Mouse (Mus musculus) spleen, postnatal 0 days (tissue): ENCODE results near the gene Ptger1. TPM values are rescaled to one million over a fixed set of nuclear protein-coding genes. Genes with fewer than 3 reads are reported as not detected.

Source experiments
- polyA plus RNA-seq: library from polyadenylated mRNA; unstranded; fragments of >200 nt; fragmentation: Nextera tagmentation; extraction: Ambion mirVana; gene quantifications from 2 replicates; pipeline ENCODE4 v1.2.1, GENCODE M21; 2015

Gene Ptger1
- polyA plus RNA-seq = 1.9 and 2.5 TPM in 2 replicates

GRCm38 (mm10) chr8:83665969-83666865, at the start of gene Ptger1:
Ptger1 (plus strand) TSS chr8:83666678.

GRCm38 (mm10) chr8:83652030-83652743, 14.3 kb upstream of the Ptger1 start, which contains the start of gene Gipc1:
Gipc1 (plus strand) TSS chr8:83652677.

GRCm38 (mm10) chr8:83698661-83699453, 32.4 kb downstream of the Ptger1 start, which contains the start of gene Pkn1:
Pkn1 (minus strand) TSS chr8:83699179.

GRCm38 (mm10) chr8:83715031-83715690, 48.7 kb downstream of the Ptger1 start, which contains the start of gene Ddx39:
Ddx39 (plus strand) TSS chr8:83715177.

Other genes with a start within 250 kb of the Ptger1 start
- gene Scoc, start 208.3 kb upstream of the Ptger1 start, polyA plus RNA-seq = 84.7 and 96.6 TPM in 2 replicates
- gene Olfr370, start 130.9 kb upstream of the Ptger1 start, polyA plus RNA-seq = not detected in 2 replicates
- gene Ndufb7, start 100.0 kb upstream of the Ptger1 start, polyA plus RNA-seq = 311 and 339 TPM in 2 replicates
- 267 and 277 TPM in 2 replicates for gene Tecr, start 58.7 kb upstream of the Ptger1 start, polyA plus RNA-seq
- 60.9 and 66.1 TPM in 2 replicates for gene Dnajb1, start 58.5 kb upstream of the Ptger1 start, polyA plus RNA-seq
- gene Gipc1, start 14.0 kb upstream of the Ptger1 start, polyA plus RNA-seq = 68.8 and 78.7 TPM in 2 replicates
- 18.9 and 25.5 TPM in 2 replicates for gene Pkn1, start 32.5 kb downstream of the Ptger1 start, polyA plus RNA-seq
- gene Ddx39, start 48.5 kb downstream of the Ptger1 start, polyA plus RNA-seq = 211 and 226 TPM in 2 replicates
- 34.0 and 43.6 TPM in 2 replicates for gene Adgre5, start 74.6 kb downstream of the Ptger1 start, polyA plus RNA-seq
- gene Adgrl1, start 233.4 kb downstream of the Ptger1 start, polyA plus RNA-seq = 4.6 and 7.3 TPM in 2 replicates